Mouse (Mus musculus): ENCODE data around the gene Capn10. TPM values are rescaled to one million over a fixed set of nuclear protein-coding genes. Genes with fewer than 3 reads are reported as not detected.

Gene Capn10
- polyA plus RNA-seq, 1 experiment = 17.1 TPM

DNA sequence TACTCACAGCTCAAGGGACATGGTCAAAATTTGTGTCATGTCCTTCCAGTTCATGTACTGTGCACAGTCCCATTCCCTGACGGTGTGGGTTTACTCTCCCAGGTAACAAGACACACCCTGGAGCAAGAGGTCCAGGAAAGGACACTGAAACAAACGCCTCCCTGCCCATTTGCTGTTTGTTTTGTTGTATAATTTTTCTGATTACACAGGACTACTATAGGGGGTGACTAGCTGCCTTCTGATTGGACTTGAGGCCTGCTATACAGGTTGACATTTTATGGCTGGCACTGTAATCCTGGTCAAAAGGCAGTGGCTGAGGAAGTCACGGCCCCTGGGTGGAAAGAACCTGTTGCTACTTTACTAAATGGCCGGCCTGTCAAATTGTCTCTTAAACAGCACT, 55.7 kb downstream of the Capn10 start:
- Histone ChIP-seq H3K27ac (ENCODE audit: insufficient read depth, low read length) (no peak overlapping the region), H3K27me3 (ENCODE audit: control insufficient read depth, insufficient read depth, low read length, poor library complexity, severe bottlenecking) (no peaks in the 10 kb centered on the region), H3K4me3 (ENCODE audit: low read depth, low read length) (no peak overlapping the region), H3K9me3 (replicated peaks; ENCODE audit: control insufficient read depth, insufficient read depth, low read length, poor library complexity, severe bottlenecking) (no peaks in the 10 kb centered on the region), H3K9ac (ENCODE audit: low read depth, poor library complexity, severe bottlenecking) (no peak overlapping the region), H3K4me1 (ENCODE audit: control insufficient read depth, insufficient read depth, low read length) (no peaks in the 10 kb centered on the region), H3K36me3 (ENCODE audit: control insufficient read depth, insufficient read depth, low read length, poor library complexity, severe bottlenecking) (no peaks in the 10 kb centered on the region)
- no peak for TF ChIP-seq CTCF (IDR thresholded peaks at IDR 0.05; ENCODE audit: low read depth, low read length)
- TF ChIP-seq EP300 (IDR thresholded peaks at IDR 0.05; ENCODE audit: insufficient read depth, low read depth, low read length) = no peak
- TF ChIP-seq POLR2A (IDR thresholded peaks at IDR 0.05; ENCODE audit: insufficient read depth, low read length) = no peak

DNA sequence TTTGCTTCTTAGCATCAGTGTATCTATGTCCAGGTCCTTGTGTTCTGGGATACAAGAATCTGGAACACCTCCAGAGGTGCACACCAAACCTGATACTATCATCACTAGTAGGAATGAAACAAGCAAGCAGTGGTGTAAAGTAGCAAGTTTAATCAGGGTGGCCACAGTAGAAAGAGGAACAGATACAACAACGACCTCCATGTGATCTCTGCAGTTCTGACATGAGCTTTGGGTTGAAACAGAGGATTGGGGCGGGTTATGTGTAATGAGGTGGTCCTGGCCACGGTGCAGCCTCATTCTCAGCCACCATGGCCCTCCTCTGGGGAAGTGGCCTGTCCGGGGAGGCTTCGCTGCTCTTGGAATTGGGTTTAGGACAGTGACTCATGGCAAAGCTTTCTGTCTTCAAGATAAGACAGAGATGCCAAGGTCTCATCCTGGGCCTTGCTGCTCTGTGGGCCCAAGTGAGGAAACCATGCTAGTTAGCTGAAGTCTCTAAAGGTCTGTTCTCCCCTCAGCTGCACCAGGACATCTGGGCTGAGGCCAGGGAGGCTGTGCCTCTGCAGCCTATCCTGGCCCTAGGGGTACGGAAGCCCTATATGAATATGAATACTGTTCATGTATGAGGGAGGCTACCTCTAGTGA, 58.2 kb downstream of the Capn10 start:
- TF ChIP-seq POLR2A (IDR thresholded peaks at IDR 0.05; ENCODE audit: insufficient read depth, low read length) = no peak
- no peak for TF ChIP-seq EP300 (IDR thresholded peaks at IDR 0.05; ENCODE audit: insufficient read depth, low read depth, low read length)
- TF ChIP-seq CTCF (IDR thresholded peaks at IDR 0.05; ENCODE audit: low read depth, low read length) = no peak
- Histone ChIP-seq H3K36me3 (ENCODE audit: control insufficient read depth, insufficient read depth, low read length, poor library complexity, severe bottlenecking) (no peaks in the 10 kb centered on the region), H3K27me3 (ENCODE audit: control insufficient read depth, insufficient read depth, low read length, poor library complexity, severe bottlenecking) (no peaks in the 10 kb centered on the region), H3K4me1 (ENCODE audit: control insufficient read depth, insufficient read depth, low read length) (no peaks in the 10 kb centered on the region), H3K9me3 (replicated peaks; ENCODE audit: control insufficient read depth, insufficient read depth, low read length, poor library complexity, severe bottlenecking) (no peaks in the 10 kb centered on the region), H3K27ac (ENCODE audit: insufficient read depth, low read length) (no peak overlapping the region), H3K4me3 (ENCODE audit: low read depth, low read length) (no peak overlapping the region), H3K9ac (ENCODE audit: low read depth, poor library complexity, severe bottlenecking) (no peak overlapping the region)

DNA sequence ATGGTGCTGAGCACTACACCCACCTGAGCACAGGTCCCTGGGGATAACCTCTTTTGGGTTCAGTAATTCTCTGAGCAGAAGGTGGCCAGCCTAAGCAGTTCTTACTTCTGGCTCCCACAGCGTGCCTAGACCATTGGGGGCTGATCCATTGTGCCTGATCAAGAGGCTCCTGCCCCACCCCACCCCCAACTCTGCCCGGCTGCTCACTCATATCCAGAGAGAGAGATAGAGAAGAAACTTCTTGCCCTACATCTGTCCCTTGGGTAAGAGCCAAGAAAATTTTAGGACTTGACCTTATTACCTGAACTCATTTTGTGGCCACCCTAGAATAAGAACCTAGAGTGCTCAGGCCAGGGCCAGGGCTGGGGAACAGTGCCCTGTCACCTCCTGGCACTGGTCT, 58.7 kb downstream of the Capn10 start:
- H3K9me3 ChIP-seq (replicated peaks; ENCODE audit: control insufficient read depth, insufficient read depth, low read length, poor library complexity, severe bottlenecking) = no peaks in the 10 kb centered on the region
- H3K36me3 ChIP-seq (ENCODE audit: control insufficient read depth, insufficient read depth, low read length, poor library complexity, severe bottlenecking) = no peaks in the 10 kb centered on the region
- H3K4me3 ChIP-seq (ENCODE audit: low read depth, low read length) = no peak overlapping the region
- H3K27me3 ChIP-seq (ENCODE audit: control insufficient read depth, insufficient read depth, low read length, poor library complexity, severe bottlenecking) = no peaks in the 10 kb centered on the region
- no peaks in the 10 kb centered on the region for H3K4me1 ChIP-seq (ENCODE audit: control insufficient read depth, insufficient read depth, low read length)
- H3K27ac ChIP-seq (ENCODE audit: insufficient read depth, low read length) = no peak overlapping the region
- H3K9ac ChIP-seq (ENCODE audit: low read depth, poor library complexity, severe bottlenecking) = no peak overlapping the region
- TF ChIP-seq EP300 (IDR thresholded peaks at IDR 0.05; ENCODE audit: insufficient read depth, low read depth, low read length) (no peak), CTCF (IDR thresholded peaks at IDR 0.05; ENCODE audit: low read depth, low read length) (no peak), POLR2A (IDR thresholded peaks at IDR 0.05; ENCODE audit: insufficient read depth, low read length) (no peak)

Other genes starting within 250 kb of the Capn10 start
- gene Gpc1, start 102.7 kb upstream of the Capn10 start, polyA plus RNA-seq (2011; ENCODE audit: insufficient read depth, insufficient read length, low read depth, missing spikeins) = 30.5 and 31.6 TPM in 2 replicates
- not detected in 2 replicates for gene Ankmy1, start 31.5 kb upstream of the Capn10 start, polyA plus RNA-seq (2011; ENCODE audit: insufficient read depth, insufficient read length, low read depth, missing spikeins)
- 0.76 and 0.85 TPM in 2 replicates for gene Dusp28, start 27.4 kb upstream of the Capn10 start, polyA plus RNA-seq (2011; ENCODE audit: insufficient read depth, insufficient read length, low read depth, missing spikeins)
- 31.1 and 39.0 TPM in 2 replicates for gene Rnpepl1, start 23.6 kb upstream of the Capn10 start, polyA plus RNA-seq (2011; ENCODE audit: insufficient read depth, insufficient read length, low read depth, missing spikeins)
- gene Gpr35, start 16.5 kb downstream of the Capn10 start, polyA plus RNA-seq (2011; ENCODE audit: insufficient read depth, insufficient read length, low read depth, missing spikeins) = 0.17 TPM in 1 of 2 replicates, not detected in the other
- not detected in 2 replicates for gene Aqp12, start 72.0 kb downstream of the Capn10 start, polyA plus RNA-seq (2011; ENCODE audit: insufficient read depth, insufficient read length, low read depth, missing spikeins)
- 95.0 and 97.1 TPM in 2 replicates for gene Kif1a, start 167.6 kb downstream of the Capn10 start, polyA plus RNA-seq (2011; ENCODE audit: insufficient read depth, insufficient read length, low read depth, missing spikeins)
- not detected in 2 replicates for gene Agxt, start 200.9 kb downstream of the Capn10 start, polyA plus RNA-seq (2011; ENCODE audit: insufficient read depth, insufficient read length, low read depth, missing spikeins)
- 1.9 and 2.1 TPM in 2 replicates for gene 2310007B03Rik, start 226.6 kb downstream of the Capn10 start, polyA plus RNA-seq (2011; ENCODE audit: insufficient read depth, insufficient read length, low read depth, missing spikeins)
- gene Crocc2, start 234.3 kb downstream of the Capn10 start, polyA plus RNA-seq (2011; ENCODE audit: insufficient read depth, insufficient read length, low read depth, missing spikeins) = 0.09 TPM in 1 of 2 replicates, not detected in the other

All from ES-Bruce4 (cell line).